Mouse (Mus musculus): ENCODE results near the gene Olfr20.
"Not testable (repeated sequence)": the region's sequence is repeated elsewhere in the genome, so short reads cannot be mapped to it uniquely, and the experiment has no call there.

Olfr20 gene

GRCm38 (mm10) chr11:73350483-73350882 is at the start of gene Olfr20:
Gene Olfr20 (plus strand): TSS chr11:73350783.
- no peak for DNase-seq (ENCODE audit: low read depth, low spot score)

- DNase-seq (ENCODE audit: low read depth, low spot score): no peak
Measured at GRCm38 (mm10) chr11:73303123-73303522, 47.5 kb upstream of the Olfr20 start.

DNA sequence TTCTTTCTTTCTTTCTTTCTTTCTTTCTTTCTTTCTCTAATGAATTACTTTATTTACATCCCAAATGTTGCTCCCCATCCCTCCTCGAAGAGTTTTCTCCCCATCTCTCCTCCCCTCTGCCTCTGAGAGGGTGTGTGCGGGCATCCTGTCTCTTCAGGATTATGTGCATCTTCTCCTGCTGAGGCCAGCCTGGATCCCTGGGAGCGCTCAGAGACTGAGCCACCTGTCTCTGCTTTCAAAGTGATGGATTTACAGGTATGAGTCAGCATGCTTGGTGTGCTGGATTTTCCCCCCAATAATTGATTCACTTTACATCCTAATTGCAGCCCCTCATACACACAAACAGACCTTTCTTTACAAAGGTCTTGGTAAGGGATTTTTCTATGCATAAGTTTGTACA is 34.6 kb upstream of the Olfr20 start:
- DNase-seq (ENCODE audit: low read depth, low spot score): no peak

DNA sequence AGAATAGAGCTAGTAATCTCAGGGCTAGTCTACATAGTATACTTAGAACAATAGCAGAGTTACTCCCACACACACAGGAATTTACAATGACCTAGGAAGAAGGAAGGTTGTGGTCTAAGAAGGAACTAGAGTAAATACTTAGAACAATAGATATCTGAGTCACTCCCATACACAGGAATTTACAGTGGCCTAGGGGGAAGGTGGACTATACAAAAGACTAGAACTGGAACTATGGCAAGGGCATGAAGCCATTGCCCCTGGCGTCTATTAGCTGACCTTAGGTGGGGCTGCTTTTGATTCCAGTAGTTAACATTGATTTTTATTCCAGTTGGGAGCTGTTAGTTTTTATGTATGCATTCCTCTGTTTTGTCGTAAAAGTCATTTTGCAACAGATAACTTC is 32.0 kb upstream of the Olfr20 start:
- DNase-seq (ENCODE audit: low read depth, low spot score): not testable (repeated sequence)

- DNase-seq (ENCODE audit: low read depth, low spot score): not testable (repeated sequence)
Measured at GRCm38 (mm10) chr11:73321064-73321463, 29.5 kb upstream of the Olfr20 start.

DNA sequence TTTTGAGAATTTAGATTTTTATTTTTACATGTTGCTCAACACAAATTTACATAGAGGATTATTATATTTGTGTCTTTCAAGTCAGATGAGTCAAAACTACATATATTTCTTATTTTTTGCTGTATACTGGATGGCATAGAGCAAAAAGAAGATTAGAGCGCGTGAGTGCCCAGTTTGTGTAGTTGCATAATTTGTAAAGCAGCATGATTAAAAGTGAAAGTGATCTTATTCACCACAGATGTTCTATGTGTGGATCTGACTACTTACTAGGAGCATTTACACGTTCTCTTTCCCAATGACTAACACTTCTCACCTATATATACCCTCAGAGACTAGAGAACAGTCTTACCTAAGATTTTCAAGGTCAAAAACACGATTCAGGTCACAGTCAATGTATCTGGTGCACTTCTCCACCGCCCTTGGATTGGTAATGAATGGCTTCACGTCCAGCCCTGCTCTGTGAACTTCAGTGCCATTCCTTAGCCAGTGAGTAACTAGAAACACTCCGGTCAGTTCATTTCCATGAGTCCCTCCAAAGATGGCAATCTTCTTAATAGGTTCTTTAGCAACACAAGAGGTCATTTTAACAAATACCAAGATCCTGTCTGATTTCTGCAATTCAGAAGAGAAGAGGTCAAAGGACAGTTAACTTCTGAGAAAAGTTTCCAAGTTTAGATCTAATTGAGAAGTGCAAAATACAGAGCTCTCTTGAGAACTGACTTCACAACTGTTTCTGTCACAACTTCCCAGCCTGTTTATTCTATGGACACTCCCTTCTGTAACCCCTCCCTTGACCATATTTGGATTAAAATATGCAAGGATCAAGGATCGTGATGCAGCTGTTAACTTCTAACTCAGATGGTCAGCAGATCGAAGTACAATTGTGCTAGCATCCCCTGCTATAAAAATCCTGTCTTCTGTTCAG is 26.4 kb upstream of the Olfr20 start:
- DNase-seq (ENCODE audit: low read depth, low spot score): no peak

GRCm38 (mm10) chr11:73326485-73326886 is 24.1 kb upstream of the Olfr20 start:
- DNase-seq (ENCODE audit: low read depth, low spot score): no peak

GRCm38 (mm10) chr11:73327361-73327760 is 23.2 kb upstream of the Olfr20 start:
- DNase-seq (ENCODE audit: low read depth, low spot score): no peak

- DNase-seq (ENCODE audit: low read depth, low spot score): no peak
Measured at GRCm38 (mm10) chr11:73329442-73329841, 21.1 kb upstream of the Olfr20 start, which contains the start of the genes Aspa, Gm49340 and Spata22. Gene Aspa (minus strand): TSS chr11:73329596. Gene Gm49340 (plus strand): TSS chr11:73329741. Gene Spata22 (plus strand): TSS chr11:73329741.

DNA sequence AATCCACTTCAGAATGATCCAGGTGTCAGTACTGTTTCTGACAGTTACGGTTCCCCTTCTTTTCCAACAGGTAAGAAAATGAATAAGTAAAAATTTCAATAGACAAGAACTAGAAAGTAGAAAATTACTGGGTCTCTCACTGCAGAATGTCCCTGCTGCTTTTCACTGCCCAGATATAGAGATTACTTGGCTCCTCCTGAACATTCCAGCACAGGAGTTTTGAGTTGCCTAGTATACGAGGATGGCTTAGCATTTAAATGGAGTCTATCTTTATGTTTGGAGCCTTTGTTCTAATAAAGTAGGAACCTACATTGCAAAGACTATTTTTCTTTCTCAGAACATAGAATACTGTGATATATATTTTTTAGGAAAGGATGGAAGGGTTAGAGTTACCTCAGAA is 17.2 kb upstream of the Olfr20 start:
- no peak for DNase-seq (ENCODE audit: low read depth, low spot score)

DNA sequence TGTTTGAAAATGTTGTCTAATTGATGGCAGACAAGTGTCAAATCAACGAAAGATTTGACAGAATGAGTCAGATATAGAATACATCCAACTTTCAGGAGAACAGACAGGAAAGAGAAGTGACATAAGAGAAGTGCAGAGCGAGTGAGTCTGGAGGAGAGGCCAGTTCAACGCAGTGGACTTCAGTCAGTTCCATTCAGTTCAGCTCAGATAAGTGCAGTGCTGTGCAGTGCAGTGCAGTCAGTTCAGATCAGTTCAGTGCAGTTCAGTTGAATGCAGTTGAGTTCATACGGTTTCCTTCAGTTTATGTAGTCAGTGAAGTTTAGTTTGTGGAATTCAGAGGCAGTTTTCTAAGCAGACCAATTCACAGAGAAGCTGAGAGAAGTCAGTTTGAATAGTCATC is 13.7 kb upstream of the Olfr20 start:
- DNase-seq (ENCODE audit: low read depth, low spot score): no peak

DNA sequence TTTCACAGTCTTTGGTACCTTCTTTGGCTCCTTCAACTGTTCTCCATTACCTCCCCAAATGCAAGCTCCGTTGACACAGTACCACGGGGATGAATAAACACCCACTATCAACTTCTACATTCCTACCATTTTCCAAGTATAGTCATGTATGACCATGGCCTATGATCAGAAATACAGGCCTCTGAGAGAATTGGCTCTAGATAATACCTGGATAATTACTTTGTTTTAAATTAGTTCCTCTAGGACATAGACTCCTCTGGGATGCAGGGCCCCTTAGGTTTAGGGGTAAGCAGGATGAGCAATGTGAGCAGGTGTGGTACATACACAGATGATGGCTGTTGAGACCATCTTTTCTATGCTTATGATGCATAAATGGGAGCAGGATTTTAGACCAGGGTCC is 20.4 kb downstream of the Olfr20 start, which contains the start of gene Olfr376:
TSS of gene Olfr376 (plus strand) at position 301 of the 400 bp plus-strand sequence.
- DNase-seq (ENCODE audit: low read depth, low spot score): no peak

GRCm38 (mm10) chr11:73395374-73395773 is 44.8 kb downstream of the Olfr20 start:
- no peak for DNase-seq (ENCODE audit: low read depth, low spot score)

DNA sequence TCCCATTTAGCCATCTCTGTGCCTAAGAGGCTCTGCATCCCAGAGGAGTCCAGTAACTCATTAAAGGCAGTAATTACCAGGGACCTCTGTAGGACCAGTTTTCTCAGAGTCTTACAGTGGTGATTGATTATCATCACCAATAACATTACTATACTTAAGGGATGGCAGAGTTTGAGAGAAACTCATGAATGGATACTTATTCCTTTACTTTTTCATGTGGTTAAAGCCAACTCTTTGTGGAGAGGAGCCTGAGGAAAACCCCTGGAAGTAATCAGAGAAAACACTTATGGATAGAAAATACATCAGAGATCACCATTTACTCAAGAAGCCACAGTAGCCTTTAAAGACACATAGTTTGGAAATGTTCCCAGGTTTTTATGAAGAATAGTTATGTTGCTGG is 48.9 kb downstream of the Olfr20 start, which contains the start of gene Olfr1:
TSS of gene Olfr1 (minus strand) at position 101 of the 400 bp plus-strand sequence.
- no peak for DNase-seq (ENCODE audit: low read depth, low spot score)
